Mouse (Mus musculus) left cerebral cortex, postnatal 14 days (tissue): ENCODE measurements around the gene Tomm20. TPM values are rescaled to one million over a fixed set of nuclear protein-coding genes. Genes with fewer than 3 reads are reported as not detected.
A peak's percentile ranks its signal among the peaks of the same experiment; 100 is the strongest.
"Not testable (repeated sequence)": the region's sequence is repeated elsewhere in the genome, so short reads cannot be mapped to it uniquely, and the experiment has no call there.

Experiments
- DNase-seq, 2 experiments: peaks; one replicate each; pipeline ENCODE4 v3.0.0; 2021 to 2022; ENCODE audit warnings: low spot score in 2 of 2, mixed read lengths in 1 of 2
- intact Hi-C: fragments of 180-260 bp; cut with DNase I; formaldehyde crosslinking; loops from one replicate; pipeline ENCODE4 v1.15.1; 2025
- total RNA-seq, 2 experiments: library from RNA; stranded (reverse); gene quantifications; 2 replicates each; pipeline ENCODE4 v1.2.3; 2021

Gene Tomm20
- total RNA-seq, 2 experiments from 2014 or later: 162 to 168 TPM

DNA sequence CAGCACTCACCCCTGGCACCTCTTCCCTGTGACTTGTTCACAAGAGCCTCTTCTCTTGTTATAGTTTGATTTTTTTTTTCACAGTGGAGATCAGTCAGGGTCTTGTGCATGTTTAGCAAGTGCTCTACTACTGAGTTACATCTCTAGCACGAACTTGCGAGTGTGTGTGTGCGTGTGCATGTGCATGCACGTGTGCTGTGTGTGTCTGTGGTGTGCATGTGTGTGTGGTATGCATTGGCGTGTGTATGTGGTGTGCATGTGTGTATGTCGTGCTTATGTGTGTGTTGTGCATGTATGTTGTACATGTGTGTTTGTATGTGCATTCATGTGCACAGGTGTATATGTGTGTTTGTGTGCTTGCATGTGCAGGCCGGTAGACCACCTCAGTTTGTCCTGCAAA, 22.7 kb downstream of the Tomm20 start:
- intact Hi-C loops: no loop called here
- no peak for DNase-seq

DNA sequence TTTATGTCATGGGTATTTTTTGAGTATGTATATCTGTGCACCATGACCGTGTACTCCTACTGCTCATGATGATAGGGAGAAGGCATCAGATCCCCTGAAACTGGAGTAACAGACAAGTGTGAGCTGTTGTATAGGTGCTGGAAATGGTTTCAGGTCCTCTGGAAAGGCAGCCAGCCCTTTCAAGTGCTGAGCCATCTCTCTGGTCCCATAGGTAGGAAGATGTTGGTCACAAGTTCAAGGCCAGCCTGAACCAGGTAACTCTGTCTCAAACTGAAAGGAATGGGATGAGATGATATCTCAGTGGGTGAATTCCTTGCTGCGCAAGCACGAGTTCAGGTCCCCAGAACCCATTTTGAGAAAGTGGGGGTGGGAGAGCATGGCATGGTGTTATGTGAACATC, 24.2 kb downstream of the Tomm20 start:
- intact Hi-C loops: loop anchor here (2.0 kb wide), 2 partner anchors 327 to 425 kb away; no protein-coding TSS in a partner anchor
- no peak for DNase-seq

DNA sequence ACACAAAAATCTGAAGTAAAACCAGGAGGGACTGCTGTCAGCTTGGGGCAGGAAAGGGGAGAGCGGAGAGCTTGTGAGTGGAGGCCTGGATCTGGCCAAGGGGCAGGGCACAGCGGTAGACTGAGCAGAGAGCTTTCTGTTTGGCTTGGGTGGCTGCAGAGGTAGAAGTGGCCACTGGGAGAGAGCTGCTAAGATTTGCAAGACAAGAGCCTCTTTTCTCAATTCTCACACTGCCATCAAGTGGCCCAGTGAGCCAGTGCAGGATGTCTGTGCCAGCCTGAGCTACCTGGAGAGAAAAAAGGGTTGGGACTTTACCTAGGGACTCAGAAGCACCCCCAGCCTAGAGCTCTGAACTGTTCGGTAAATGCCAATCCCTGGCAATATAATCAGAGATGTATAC, 24.8 kb downstream of the Tomm20 start:
- intact Hi-C loops: loop anchor here (2.0 kb wide), 2 partner anchors 326 to 424 kb away; no protein-coding TSS in a partner anchor
- peak; percentile 82 to 84 for DNase-seq

DNA sequence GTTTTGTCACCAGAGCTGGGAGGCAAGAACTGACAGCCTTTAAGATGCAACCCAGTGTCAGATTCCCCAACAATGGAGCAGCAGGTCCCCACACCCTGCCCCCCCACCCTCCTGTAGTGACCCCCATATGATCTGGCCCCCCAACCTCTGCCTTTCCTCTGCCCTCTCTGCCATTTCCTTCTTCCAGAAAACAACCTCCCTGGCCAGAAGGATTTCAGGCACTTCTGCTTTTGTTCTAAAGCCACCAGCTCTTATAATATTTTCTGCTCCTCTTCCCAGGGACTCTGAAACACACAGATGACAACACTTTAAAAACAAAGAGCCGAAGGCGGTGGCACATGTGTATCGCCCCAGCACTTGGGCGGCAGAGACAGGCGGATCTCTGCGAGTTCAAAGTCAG, 25.3 kb downstream of the Tomm20 start:
- intact Hi-C loops: loop anchor here (2.0 kb wide), 2 partner anchors 326 to 424 kb away; no protein-coding TSS in a partner anchor
- no peak for DNase-seq

DNA sequence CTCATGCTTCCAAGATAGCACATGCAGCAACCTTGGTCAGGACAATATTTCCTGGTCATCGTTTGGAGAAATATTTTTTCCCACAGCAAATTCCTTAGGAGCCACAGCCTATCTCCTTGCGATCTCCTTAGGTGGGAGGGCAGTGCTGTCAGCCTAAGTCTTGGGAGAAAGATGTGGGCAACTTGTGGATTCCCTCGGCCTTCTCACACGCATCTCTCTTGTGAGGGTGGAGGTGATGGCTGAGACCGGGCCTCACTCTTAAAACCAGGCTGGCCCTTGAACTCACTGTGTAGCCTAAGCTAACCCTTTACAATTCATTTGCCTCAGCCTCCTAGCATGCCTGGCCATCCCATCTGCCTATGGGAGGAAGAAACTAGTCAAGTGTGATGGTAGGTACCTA, 25.9 kb downstream of the Tomm20 start:
- no peak for DNase-seq
- intact Hi-C loops: loop anchor here (2.0 to 10.0 kb wide), 3 partner anchors 175 to 423 kb away; no protein-coding TSS in a partner anchor

DNA sequence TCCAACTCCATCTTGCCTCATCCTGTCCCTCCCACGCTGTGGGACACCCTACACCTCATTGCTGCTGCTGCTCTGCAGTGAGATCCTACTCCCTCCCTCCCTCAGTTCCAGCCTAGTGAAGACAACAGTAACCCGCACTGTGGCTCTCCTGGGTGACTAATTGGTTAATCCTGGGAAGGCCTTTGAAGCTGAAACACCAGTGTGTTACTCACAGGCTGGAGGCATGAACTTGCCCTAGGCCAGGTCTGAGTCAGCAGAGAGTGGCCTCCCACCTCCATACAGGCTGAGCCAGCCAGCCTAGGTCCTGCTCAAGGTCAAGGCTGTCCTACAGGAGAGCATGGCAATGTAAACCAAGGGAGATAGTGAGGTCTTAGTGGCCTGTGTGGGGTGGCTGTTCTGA, 26.4 kb downstream of the Tomm20 start:
- intact Hi-C loops: loop anchor here (10.0 kb wide), 1 partner anchor 174 kb away; no protein-coding TSS in a partner anchor
- DNase-seq: no peak

DNA sequence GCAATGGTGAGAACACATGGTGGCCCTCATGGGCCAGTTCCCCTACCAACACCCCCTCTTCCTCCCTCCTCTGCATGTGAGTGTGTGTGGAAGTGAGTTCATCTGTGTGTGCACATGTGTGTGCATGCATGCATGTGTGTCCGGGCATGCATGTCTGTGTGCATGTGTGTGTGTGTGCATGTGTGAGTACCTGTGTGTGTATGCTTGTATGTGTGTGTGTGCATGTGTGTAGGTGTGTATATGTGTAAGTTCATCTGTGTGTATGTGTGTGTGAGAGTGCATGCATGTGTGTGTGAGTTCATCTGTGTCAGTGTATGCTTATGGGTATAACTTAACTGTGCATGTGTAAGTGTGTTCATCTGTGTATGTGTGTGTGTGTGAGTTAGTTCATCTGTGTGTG, 27.3 kb downstream of the Tomm20 start:
- no peak for DNase-seq
- intact Hi-C loops: loop anchor here (10.0 kb wide), 1 partner anchor 174 kb away; no protein-coding TSS in a partner anchor

DNA sequence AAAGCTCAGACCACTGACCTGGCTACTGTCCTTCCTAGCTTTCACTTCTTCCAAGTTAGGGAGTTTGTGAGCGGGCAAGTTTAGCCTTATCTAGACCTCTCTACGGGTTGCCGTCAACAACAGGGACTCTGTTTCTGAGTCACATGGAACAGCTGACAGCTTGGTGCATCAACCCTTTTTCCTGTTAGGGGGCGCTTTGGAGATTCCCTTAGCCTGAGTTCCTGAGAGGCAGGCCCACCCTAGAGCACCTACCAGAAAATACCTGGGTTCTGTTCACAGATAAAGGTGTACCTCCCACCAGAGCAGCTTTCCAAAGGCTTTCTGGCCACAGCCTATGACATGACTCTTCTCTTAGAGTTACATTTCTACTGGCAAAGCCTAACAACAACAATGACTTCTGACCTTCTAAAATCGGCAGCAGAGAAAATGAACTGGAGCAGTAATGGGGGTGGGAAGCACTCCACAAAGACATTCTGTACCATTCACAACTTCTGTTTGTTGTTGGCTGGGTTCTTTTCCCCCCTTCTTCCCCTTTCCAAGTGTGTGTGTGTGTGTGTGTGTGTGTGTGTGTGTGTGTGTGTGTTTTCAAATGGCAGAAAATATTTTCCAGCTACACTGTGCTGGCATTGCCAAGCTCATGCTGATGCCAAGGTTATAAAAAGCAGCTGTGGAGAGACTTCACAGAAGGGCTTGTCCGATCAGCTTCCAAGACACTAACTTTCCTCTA, 28.3 kb downstream of the Tomm20 start:
- intact Hi-C loops: loop anchor here (10.0 kb wide), 1 partner anchor 173 kb away; no protein-coding TSS in a partner anchor
- no peak for DNase-seq

DNA sequence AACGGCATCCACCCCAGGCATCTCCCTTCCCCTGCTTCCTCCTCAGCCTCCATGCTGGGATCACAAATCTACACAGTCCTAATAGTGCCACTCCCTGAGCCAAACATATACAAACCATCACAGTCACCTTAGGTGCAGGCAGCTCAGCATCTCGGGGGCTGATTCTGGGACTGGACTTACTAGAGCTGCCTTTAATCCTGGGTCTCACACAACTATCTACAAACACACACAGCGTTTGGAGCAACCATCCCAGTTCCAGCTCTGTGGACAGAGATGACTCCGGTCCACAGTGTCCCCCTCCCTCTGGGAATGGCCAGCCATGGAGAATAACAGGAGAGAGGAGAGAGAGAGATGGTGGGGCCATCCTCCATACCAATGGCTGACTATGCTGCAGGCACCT, 29.0 kb downstream of the Tomm20 start:
- intact Hi-C loops: loop anchor here (10.0 kb wide), 1 partner anchor 172 kb away; no protein-coding TSS in a partner anchor
- DNase-seq: no peak

DNA sequence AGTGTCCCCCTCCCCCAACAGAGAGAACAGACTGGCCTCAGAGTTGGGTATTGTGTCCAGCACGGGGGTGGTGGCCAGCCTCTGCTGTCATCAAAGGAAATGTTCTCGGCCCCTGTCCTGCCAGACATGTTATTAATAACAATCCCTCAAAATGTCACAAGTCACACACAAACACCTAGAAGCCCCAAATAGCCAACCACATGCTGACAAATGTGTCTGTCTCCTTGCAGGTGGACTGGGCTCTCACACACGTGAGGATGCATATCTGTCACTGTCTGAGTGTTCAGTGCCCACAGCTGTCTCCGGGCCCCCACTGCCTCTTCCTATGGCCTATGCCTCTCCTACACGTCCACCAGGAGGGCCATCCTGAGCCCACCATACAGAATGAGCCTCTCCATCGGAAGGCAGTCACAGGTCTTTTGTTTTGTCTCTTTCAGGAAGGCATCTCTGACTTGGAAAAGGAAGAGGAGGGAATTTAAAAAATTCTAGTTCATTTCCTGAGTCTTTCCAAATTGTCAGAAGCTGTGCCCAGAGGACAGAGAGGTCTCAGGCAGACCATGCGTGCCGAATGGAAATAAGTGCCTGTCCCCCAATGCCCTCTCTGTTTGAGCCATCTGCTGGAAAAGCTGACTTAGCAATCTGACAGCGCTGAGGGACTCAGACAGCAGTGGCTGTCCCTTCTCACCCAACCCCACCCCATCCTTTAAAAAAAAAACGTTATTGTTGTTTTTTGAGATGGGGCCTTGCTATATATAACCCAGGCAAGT, 30.9 kb downstream of the Tomm20 start:
- DNase-seq: no peak
- intact Hi-C loops: loop anchor here (5.0 to 10.0 kb wide), 2 partner anchors 170 to 247 kb away; no protein-coding TSS in a partner anchor

DNA sequence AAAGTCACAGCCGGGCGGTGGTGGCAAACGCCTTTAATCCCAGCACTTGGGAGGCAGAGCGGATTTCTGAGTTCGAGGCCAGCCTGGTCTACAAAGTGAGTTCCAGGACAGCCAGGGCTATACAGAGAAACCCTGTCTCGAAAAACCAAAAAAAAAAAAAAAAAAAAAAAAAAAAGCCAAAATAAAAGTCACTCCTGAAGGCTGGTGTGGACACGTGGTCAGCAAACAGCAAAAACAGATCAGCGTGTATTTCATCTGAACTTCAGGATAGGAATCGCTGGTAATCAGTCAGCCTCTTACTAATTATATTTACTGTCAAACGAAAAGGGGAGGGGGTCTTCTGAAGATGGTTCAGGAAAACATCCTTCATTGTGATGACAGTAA, 31.5 kb downstream of the Tomm20 start:
- not testable (repeated sequence) for DNase-seq
- intact Hi-C loops: loop anchor here (5.0 to 10.0 kb wide), 2 partner anchors 169 to 247 kb away; no protein-coding TSS in a partner anchor

DNA sequence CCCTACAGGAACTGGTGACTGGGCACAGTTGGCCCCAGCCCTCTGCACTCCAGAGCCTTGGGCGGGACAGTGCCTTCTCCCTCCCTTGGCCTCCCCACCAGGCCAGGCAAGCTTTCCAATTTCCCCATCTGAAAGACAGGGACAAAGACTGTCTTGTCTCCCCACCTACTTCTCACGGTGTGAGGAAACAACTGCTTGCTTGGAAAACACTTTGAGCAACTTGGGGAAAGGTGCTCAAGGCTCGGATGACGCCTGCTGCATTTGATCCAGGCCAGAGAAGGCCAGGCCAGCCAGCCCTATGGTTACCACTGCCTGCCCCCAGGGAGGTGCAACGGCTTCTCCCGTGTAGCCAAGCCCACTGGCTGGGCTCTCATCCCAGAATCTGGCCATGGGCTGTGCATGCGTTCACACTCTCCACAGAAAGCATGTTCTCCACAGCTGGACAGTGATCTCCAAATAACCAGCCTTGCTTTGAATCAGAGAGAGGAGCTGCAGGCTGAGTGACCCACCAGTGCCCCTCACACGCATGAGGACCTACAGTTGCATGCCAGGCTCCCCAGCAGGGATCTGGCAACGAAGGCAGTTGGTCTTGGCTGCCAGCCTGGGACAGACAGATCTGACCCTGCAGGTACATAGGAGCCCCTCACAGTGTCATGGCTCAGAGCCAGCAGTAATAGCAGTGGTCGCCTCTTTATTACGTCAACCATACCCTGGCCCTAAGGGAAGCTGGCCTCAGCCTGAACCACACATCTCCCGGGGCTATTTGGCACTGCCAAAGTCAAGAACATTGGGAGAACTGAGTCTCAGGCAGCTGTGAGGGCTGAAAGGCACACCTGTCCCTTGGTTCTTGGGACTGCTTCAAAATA, 32.2 kb downstream of the Tomm20 start:
- intact Hi-C loops: loop anchor here (5.0 to 10.0 kb wide), 2 partner anchors 169 to 246 kb away; no protein-coding TSS in a partner anchor
- no peak for DNase-seq

DNA sequence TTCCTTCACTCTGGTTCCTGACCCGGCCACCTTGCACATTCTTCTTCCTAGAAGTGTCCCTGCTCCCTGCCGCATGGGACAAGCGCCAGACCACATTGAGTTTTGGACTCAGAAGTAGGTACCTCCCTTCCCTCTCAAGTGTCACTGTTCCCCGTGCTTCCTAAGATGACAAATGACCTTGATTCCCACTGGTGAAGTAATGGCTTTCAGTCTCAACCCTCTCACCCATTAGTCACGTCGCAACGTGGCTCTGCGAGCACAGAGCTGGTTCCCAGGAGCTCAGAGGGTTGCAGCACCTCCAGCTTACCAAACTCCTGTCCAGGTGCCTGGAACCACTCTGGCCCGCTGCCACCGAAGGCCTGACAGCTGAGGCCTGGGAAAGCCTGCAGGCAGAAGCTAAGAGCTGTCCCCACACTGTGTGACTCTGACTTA, 36.3 kb downstream of the Tomm20 start:
- no peak for DNase-seq
- intact Hi-C loops: no loop called here

DNA sequence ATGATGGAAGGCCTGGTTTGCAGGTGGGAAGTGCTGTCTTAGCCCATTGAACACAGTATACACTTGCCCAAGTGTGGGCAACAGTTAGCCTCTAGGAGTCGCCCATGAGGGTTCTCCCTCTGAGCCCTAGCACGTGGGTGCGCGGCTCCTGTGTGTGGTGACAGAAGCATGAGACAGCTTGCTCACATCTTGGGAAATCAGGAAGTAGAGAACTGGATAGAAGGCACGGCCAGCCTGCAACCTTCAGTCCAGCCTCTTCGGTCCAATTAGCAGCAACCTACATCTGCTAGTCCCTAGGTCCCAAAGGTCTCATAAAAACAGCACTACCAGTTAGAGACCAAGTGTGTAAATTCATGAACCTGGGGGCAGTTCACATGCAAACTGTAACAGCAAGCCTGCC, 36.8 kb downstream of the Tomm20 start:
- DNase-seq: no peak

DNA sequence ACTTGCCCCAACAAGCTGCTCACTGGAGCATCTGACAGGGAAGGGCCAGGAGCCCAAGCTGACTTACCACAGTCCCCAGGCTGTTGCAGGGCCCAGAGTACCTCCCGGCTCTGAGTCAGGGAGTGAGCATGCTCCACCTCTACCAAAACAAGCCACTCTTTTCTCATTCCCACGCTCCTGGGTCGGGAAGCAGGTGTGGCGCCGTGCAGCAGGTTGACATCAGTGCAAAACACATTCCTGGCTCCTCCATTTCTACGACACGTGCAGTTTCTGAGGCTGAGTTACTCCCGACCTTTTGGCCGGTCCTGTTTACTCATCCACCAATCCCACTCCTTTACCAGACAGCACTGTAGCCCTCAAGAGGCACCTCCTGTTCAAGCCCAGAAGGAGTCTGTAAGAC, 37.7 kb downstream of the Tomm20 start:
- intact Hi-C loops: no loop called here
- no peak for DNase-seq

More for the DNA sequence above, 36.8 kb downstream of the Tomm20 start:
- intact Hi-C loops: no loop called here

DNA sequence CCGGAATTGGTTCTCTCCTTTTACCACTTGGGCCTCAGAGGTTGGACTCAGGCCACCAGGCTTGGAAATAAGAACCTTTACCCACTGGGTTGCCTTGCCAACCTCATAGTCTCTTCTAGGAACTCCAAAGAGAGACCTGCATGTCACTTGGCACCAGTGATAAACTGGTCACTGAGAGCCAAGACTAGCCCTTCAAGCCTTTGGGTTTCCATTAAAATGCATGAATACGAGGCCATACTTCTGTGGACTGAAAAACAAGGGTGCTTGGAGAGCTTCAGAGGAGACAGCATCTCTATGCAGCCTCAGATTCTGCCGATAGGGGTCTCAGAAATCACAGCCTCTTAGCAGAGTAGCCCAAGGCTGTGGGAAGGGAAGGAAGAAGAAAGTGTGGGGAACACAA, 38.3 kb downstream of the Tomm20 start:
- intact Hi-C loops: no loop called here
- peak; percentile 55 to 64 for DNase-seq

DNA sequence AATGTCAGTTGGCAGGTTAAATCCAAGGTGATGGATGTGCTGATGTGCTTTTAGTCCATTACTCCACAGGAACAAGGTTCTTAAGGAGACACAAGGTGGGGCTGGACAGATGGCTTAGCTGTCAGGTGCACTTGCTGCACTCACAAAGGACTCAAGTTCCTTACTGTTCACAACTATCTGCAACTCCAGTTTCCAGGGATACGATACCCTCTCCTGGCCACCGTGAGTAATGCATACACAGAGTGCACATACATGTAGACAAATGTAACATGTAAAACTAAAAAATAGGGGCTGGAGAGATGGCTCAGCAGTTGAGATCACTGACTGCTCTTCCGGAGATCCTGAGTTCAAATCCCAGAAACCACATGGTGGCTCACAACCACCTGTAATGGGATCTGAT, 40.3 kb downstream of the Tomm20 start:
- no peak for DNase-seq
- intact Hi-C loops: no loop called here

DNA sequence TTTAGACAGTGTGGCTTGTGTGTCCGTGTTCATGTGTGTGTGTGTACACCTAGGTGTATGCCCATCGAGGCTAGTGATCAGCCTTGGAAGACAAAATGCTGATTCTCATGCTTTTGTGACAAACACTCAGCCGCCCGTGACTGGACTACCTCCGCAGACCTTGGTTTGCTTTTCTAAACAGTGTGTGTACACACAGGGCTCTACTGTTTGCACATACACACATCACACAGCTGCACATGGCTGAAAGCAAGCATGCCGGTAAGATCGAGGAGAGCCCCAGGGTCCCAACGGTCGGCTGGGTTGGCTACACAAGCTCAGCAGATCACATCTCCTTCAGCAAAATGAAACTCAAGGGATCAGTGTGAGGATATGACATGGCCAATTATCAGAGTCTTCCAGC, 41.7 kb downstream of the Tomm20 start:
- intact Hi-C loops: no loop called here
- no peak for DNase-seq

DNA sequence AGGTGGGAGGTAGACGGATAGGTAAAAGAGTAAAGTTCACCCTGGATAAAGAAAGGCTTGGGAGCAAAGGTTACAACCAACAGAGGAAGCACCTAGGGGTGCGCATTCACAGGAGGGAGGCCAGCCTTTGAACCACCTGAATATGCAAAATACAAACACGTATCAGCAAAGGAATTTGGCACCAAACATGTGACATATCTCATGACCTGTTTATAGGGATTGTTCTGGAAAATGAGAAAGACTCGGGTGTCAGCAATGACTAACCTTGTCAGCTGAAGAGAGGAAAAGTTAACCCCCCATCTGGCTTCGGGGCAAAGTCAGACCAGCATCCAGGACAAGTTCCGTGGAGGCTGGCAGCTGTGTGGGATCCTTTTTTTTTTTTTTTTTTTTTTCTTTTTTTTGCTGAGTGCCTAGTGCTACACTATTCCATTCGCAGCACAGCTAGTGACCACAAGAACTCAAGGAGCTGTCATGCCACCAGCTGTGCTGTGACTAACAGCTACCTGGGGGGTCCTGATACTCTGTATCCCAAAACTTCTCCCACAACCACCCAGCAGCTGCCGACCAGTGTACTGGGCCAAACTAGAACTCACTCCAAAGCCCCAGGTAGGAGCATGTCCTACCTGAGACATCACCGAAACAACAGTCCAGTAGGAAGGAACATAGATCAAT, 42.3 kb downstream of the Tomm20 start:
- intact Hi-C loops: no loop called here
- DNase-seq: no peak
